Mouse (Mus musculus) olfactory bulb, adult 2 months (tissue): ENCODE results near the gene Mdga1.
A peak's percentile ranks its signal among the peaks of the same experiment; 100 is the strongest.

Experiments
- CTCF ChIP-seq: fragments of 200-500 bp; IDR thresholded peaks from 2 replicates; pipeline ENCODE4 v1.5.1; 2012; ENCODE audit warnings: low read depth, mild to moderate bottlenecking, low read length, moderate library complexity; ENCODE audit not compliant: insufficient read depth
- POLR2A ChIP-seq: fragments of 200-500 bp; IDR thresholded peaks from 2 replicates; pipeline ENCODE4 v1.6.1; 2012; ENCODE audit warnings: mild to moderate bottlenecking, low read depth, low read length, moderate library complexity; ENCODE audit not compliant: insufficient read depth

DNA sequence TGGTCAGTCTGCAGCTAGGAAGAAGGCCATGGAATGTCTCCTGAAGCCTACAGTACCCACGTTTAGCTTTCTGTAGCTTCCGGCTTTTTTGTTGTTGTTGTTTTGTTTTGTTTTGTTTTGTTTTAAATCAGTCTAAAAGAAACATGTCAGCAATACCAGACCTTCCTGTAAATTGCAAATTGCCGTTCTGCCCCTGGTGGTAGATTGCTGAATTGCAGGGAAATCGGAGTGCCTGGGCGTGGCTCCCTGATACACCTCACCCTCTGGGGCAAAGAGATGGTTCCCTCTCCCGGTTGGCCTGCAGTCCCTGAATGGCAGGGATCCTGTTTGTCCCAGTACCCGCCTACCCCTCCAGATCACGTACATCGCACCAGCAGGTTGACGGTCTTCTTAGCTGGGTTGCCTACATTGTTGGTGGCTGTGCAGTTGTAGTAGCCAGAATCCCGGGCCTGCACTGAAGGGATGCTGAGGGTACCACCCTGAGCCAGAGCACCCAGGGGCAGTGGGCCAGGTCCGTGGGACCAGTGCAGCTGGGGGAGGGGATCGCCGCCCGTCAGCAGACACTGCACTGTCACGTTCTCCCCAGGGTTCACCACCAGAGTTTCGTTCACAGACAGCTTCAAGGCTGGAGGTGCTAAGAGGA is 121.0 kb downstream of the Mdga1 start:
- TF ChIP-seq POLR2A (no peak), CTCF (peak; percentile 62; the same call in 1 of the 2 replicates)
